Mouse (Mus musculus): ENCODE data around the gene Mrtfa. TPM values are rescaled to one million over a fixed set of nuclear protein-coding genes. Genes with fewer than 3 reads are reported as not detected.

The Mrtfa gene
- polyA plus RNA-seq, 1 experiment from 2014 or later, result 23.6 TPM

DNA sequence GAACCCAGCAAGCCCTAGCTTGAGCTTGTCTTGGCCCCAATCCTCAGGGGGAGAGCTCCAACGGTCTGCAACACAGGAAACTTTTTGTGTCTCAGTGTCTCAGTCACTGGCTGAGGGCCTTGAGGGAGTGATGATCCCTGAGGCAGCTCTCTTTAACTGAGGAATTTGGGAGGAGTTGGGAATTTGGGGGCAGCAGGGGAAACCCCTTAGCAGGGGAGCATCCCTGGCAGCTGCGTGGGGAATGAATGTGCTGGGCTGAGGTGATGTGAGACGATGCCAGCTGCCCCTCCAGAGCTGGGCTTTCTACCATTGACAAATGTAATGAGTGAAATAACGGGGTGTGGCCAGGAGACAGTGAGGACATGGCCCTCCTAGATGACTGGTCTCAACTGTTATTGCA lies 4.9 kb upstream of the Mrtfa start:
- Histone ChIP-seq H3K27me3 (no peaks in the 10 kb centered on the region), H3K27ac (no peak overlapping the region), H3K9me3 (no peaks in the 10 kb centered on the region), H3K4me1 (peaks cover 7% of the 10 kb centered on the region; the same call in 1 of the 2 replicates), H3K36me3 (no peaks in the 10 kb centered on the region), H3K4me3 (no peak overlapping the region), H3K4me2 (replicated peaks) (no peak overlapping the region), H3K9ac (no peak overlapping the region)
- 40% methylated on average over 4 of the region's 4 CpGs for WGBS
- no peak for ATAC-seq (ENCODE audit: insufficient number of reproducible peaks, insufficient read depth, low FRiP score, low TSS enrichment)

DNA sequence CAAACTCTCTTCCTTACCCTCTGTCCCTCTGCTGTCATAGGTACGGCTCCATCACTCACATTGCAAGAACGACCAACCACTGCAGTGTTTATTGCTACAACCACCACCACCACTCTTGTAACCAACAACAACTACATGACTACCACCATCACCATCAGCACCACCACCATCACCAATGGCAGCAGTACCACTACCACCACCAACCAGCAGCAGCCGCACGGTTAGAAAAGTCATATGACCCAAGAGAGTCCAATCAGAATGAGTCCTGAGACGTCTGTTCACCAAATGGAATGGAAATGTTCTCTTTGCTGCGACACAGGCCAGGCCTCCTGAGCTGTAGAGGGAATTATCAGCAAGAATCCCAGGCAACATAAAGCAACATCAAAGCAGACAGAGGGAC lies 4.2 kb upstream of the Mrtfa start:
- no peaks in the 10 kb centered on the region for H3K27me3 ChIP-seq
- H3K4me2 ChIP-seq (replicated peaks), result no peak overlapping the region
- no peaks in the 10 kb centered on the region for H3K36me3 ChIP-seq
- WGBS, result 90% methylated on average over 6 of the region's 6 CpGs
- no peak for ATAC-seq (ENCODE audit: insufficient number of reproducible peaks, insufficient read depth, low FRiP score, low TSS enrichment)
- no peaks in the 10 kb centered on the region for H3K9me3 ChIP-seq
- no peak overlapping the region for H3K27ac ChIP-seq
- no peak overlapping the region for H3K4me3 ChIP-seq
- no peak overlapping the region for H3K9ac ChIP-seq
- peaks cover 9% of the 10 kb centered on the region; the same call in 1 of the 2 replicates for H3K4me1 ChIP-seq

DNA sequence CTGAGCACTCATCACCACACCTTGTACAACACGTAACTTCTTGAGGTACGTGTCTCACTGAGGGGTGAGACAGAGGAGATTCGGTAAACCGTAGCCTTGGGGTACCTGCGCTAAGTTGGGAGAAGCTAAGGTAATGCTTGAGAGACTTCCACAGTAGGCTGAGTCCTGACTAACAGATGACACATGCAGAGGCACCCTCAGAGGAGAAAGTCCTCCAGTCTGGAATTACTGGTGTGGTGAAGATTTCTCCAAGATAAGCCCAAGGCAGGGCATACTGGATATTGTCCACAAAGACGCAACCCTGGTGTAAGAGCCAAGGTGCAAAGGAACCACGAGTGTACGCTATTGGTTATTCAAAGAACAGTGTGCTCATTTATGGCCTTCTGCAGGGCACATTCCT lies 2.3 kb upstream of the Mrtfa start:
- ATAC-seq (ENCODE audit: insufficient number of reproducible peaks, insufficient read depth, low FRiP score, low TSS enrichment), result no peak
- Histone ChIP-seq H3K27me3 (no peaks in the 10 kb centered on the region), H3K36me3 (no peaks in the 10 kb centered on the region), H3K4me3 (no peak overlapping the region), H3K4me2 (replicated peaks) (no peak overlapping the region), H3K9me3 (no peaks in the 10 kb centered on the region), H3K27ac (no peak overlapping the region), H3K4me1 (peaks cover 17% of the 10 kb centered on the region; the same call in 1 of the 2 replicates), H3K9ac (no peak overlapping the region)
- WGBS, result 90% methylated on average over 8 of the region's 8 CpGs

DNA sequence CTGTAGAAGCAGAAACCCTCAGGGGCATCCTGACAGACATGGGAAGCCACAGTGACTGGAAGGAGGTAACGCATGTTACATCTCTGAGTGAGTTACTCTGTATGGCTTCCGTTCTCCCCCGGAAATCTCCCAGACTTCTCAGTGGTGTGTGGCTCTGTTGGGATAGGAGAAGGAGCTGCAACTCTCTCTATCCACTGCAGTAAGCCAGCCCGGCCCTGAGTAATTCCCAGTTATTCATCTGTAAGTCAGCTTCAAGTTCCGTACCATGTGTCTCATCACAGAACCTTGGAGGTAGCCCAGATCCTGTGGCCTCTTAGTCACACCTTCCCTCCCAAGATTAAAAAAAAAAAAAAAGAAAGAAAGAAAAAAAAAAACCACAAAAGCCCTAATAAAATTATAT lies 1.8 kb upstream of the Mrtfa start:
- Histone ChIP-seq H3K9me3 (no peaks in the 10 kb centered on the region), H3K4me2 (replicated peaks) (no peak overlapping the region), H3K4me3 (no peak overlapping the region), H3K4me1 (peaks cover 17% of the 10 kb centered on the region; the same call in 1 of the 2 replicates), H3K27ac (no peak overlapping the region), H3K9ac (no peak overlapping the region), H3K36me3 (no peaks in the 10 kb centered on the region), H3K27me3 (no peaks in the 10 kb centered on the region)
- ATAC-seq (ENCODE audit: insufficient number of reproducible peaks, insufficient read depth, low FRiP score, low TSS enrichment), result no peak
- 67% methylated on average over 5 of the region's 5 CpGs for WGBS

DNA sequence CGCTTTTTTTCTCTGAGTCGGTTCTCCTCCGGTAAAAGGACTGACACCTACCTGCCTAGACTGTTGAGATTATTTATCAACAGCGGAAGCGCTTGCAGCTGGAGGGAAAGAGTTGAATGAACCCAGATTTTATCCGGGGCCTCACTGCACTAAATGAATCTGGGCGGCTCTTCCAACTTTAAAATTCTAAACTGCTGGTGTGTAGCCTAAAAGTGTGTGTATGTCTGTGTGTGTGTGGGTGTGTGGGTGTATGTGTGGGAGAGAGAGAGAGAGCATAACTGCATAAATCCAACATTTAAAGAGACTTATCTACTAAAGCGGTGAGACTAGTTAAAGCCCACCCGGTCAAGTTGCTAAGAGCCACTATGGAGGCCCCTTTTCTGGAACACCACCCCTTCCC lies 746 bp upstream of the Mrtfa start:
- Histone ChIP-seq H3K27me3 (no peaks in the 10 kb centered on the region), H3K4me3 (peak overlapping the region; percentile 85), H3K4me1 (peaks cover 17% of the 10 kb centered on the region; the same call in 1 of the 2 replicates), H3K36me3 (no peaks in the 10 kb centered on the region), H3K9ac (peak overlapping the region; percentile 48), H3K27ac (peak overlapping the region; percentile 51; the same call in 1 of the 2 replicates), H3K9me3 (no peaks in the 10 kb centered on the region), H3K4me2 (replicated peaks) (peak overlapping the region; percentile 93)
- ATAC-seq (ENCODE audit: insufficient number of reproducible peaks, insufficient read depth, low FRiP score, low TSS enrichment), result no peak
- WGBS, result 23% methylated on average over 9 of the region's 9 CpGs

DNA sequence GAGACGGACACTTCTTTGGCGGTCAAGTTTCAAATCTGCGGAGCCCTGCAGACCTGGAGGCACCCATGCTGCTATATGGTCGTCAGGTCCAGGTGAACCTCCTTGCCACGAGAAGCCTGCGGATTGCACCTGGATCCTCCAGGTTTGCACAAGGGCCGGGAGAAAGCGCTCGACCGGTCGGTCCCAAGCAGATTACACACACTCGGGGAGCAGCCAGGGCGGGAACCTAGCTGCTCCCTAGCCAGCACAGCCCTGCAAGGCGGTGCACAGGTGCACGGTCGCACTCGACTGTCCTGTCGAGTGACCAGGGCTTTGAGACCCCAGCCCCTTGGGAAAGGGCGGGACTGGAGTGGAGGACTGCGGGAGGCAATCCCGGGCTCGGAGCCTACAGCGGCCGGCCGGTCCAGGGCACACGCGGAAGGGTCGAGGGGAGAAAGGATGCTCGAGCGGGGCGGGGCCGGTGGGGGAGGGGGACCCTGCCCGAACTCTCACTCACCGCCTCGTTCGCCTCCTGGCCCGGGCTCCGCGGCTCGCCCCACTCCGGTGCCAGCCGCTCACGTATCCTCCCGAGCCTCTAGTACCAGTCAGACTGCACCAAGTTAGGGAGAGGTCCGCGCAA lies 437 bp downstream of the Mrtfa start:
- ATAC-seq (ENCODE audit: insufficient number of reproducible peaks, insufficient read depth, low FRiP score, low TSS enrichment), result peak; percentile 65
- H3K4me1 ChIP-seq, result peaks cover 17% of the 10 kb centered on the region; the same call in 1 of the 2 replicates
- peak overlapping the region; percentile 83 for H3K9ac ChIP-seq
- peak overlapping the region; percentile 93 for H3K4me2 ChIP-seq (replicated peaks)
- peak overlapping the region; percentile 85 for H3K4me3 ChIP-seq
- no peaks in the 10 kb centered on the region for H3K9me3 ChIP-seq
- H3K27me3 ChIP-seq, result no peaks in the 10 kb centered on the region
- no peaks in the 10 kb centered on the region for H3K36me3 ChIP-seq
- H3K27ac ChIP-seq, result no peak overlapping the region
- under 1% methylated on average over 44 of the region's 46 CpGs for WGBS

DNA sequence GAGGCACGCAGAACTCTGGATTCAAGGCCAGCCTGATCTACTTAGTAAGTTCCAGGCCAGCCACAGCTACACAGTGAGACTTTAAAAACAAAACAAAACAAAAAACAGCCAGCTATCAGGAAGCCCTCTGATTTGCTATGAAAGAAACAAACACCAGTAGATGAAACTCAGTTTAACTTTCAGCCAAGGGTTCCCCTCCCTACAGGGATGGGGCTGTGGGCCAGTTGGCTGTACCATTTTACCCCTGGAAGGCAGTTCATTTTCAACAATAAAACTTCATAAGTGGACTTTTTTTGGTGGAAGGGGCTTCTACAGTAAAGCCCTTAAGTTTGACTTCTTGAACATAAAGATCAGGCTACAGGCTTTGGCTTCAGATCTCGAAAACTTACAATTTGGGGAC lies 1.5 kb downstream of the Mrtfa start:
- no peak for ATAC-seq (ENCODE audit: insufficient number of reproducible peaks, insufficient read depth, low FRiP score, low TSS enrichment)
- 84% methylated on average over 2 of the region's 2 CpGs for WGBS
- H3K4me3 ChIP-seq, result no peak overlapping the region
- no peaks in the 10 kb centered on the region for H3K27me3 ChIP-seq
- no peaks in the 10 kb centered on the region for H3K36me3 ChIP-seq
- H3K9me3 ChIP-seq, result no peaks in the 10 kb centered on the region
- peak overlapping the region; percentile 93; the same call in 1 of the 2 replicates for H3K4me2 ChIP-seq (replicated peaks)
- peaks cover 17% of the 10 kb centered on the region; the same call in 1 of the 2 replicates for H3K4me1 ChIP-seq
- H3K27ac ChIP-seq, result no peak overlapping the region
- no peak overlapping the region for H3K9ac ChIP-seq

DNA sequence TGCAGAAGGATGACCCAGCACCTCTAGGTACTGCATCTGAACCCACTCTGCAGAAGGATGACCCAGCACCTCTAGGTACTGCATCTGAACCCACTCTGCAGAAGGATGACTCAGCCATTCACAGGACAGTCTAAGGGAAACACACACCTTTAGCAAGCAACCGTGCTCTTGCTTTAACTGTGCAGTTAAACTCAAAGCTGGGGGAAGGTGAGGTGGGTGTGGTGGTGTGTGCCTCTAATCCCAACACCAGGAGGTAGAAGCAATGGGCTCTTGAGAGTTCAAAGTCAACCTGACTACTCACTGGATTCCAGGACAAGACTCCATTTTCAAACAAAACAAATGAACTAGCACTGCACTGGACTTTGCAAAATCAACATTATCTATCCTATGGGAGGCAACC lies 5.6 kb downstream of the Mrtfa start:
- no peak overlapping the region for H3K9ac ChIP-seq
- peaks cover 9% of the 10 kb centered on the region; the same call in 1 of the 2 replicates for H3K4me1 ChIP-seq
- H3K36me3 ChIP-seq, result no peaks in the 10 kb centered on the region
- H3K9me3 ChIP-seq, result no peaks in the 10 kb centered on the region
- no peaks in the 10 kb centered on the region for H3K27me3 ChIP-seq
- H3K27ac ChIP-seq, result no peak overlapping the region
- no peak overlapping the region for H3K4me2 ChIP-seq (replicated peaks)
- ATAC-seq (ENCODE audit: insufficient number of reproducible peaks, insufficient read depth, low FRiP score, low TSS enrichment), result no peak
- no peak overlapping the region for H3K4me3 ChIP-seq
- 94% methylated on average over 1 of the region's 1 CpGs for WGBS

DNA sequence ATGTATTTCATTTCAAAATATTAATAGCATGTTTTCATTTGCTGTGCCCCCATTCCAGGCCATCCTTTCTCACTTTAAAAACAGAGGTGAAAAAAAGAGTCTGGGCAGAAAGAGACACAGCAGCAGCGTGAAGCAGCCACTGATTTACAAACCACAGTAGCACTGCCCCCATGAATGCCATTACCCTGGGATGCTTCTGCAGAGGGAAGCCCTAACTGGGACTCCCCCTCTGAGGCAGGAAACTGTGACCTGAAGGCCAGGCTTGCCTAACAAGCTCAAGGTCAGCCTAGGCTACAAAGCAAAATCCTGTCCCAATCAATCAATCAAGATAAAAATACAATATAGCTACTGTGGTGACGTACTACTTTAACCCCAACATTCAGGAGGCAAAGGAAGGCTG lies 9.3 kb downstream of the Mrtfa start:
- Histone ChIP-seq H3K27me3 (no peaks in the 10 kb centered on the region), H3K9me3 (no peaks in the 10 kb centered on the region), H3K36me3 (no peaks in the 10 kb centered on the region), H3K4me3 (no peak overlapping the region), H3K9ac (no peak overlapping the region), H3K27ac (no peak overlapping the region), H3K4me2 (replicated peaks) (no peak overlapping the region), H3K4me1 (no peaks in the 10 kb centered on the region)
- WGBS, result 53% methylated on average over 2 of the region's 2 CpGs
- ATAC-seq (ENCODE audit: insufficient number of reproducible peaks, insufficient read depth, low FRiP score, low TSS enrichment), result no peak

DNA sequence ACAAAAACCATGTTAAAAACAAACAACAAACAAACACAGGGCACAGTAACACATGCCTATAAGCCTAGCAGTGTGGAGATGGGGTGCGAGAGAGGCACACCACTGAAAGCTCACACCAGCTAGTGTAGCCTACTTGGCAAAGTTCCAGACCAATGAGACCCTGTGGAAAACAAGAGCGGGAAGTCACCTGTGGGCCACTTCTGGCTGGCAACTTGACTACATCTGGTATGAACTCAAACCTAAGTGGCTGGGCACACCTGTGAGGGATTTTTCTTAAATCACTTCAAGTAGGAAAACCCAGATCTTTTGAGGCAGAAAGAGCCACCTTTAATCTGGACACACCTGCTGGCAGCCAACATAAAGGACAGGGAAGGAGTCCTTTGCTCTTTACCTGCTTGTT lies 11.0 kb downstream of the Mrtfa start:
- ATAC-seq (ENCODE audit: insufficient number of reproducible peaks, insufficient read depth, low FRiP score, low TSS enrichment), result no peak
- Histone ChIP-seq H3K4me1 (no peaks in the 10 kb centered on the region), H3K27ac (no peak overlapping the region), H3K4me2 (replicated peaks) (no peak overlapping the region), H3K9ac (no peak overlapping the region), H3K4me3 (no peak overlapping the region), H3K9me3 (no peaks in the 10 kb centered on the region), H3K27me3 (no peaks in the 10 kb centered on the region), H3K36me3 (no peaks in the 10 kb centered on the region)
- 75% methylated on average over 2 of the region's 2 CpGs for WGBS

DNA sequence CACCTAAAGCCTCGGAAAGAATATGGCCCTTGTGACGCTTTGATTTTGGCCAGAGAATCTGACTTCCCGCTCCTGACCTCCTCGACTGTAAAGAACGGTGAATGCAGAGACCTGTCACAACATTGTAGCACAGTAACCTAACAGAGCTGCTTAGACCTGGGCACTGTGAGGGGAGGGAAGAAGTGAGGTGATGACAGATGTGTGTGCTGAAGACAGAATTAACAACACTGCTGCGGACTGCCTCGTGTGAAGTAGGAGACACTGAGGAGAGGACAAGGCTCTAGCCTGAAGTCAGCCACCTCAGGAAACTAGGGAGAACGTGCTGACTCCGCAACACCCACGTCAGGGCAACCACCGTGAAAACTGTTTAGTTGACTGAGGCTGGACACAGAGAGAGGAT lies 11.9 kb downstream of the Mrtfa start:
- Histone ChIP-seq H3K9me3 (no peaks in the 10 kb centered on the region), H3K27me3 (no peaks in the 10 kb centered on the region), H3K9ac (no peak overlapping the region), H3K4me1 (no peaks in the 10 kb centered on the region), H3K4me2 (replicated peaks) (no peak overlapping the region), H3K27ac (no peak overlapping the region), H3K4me3 (no peak overlapping the region), H3K36me3 (no peaks in the 10 kb centered on the region)
- ATAC-seq (ENCODE audit: insufficient number of reproducible peaks, insufficient read depth, low FRiP score, low TSS enrichment), result no peak
- WGBS, result 74% methylated on average over 11 of the region's 11 CpGs

DNA sequence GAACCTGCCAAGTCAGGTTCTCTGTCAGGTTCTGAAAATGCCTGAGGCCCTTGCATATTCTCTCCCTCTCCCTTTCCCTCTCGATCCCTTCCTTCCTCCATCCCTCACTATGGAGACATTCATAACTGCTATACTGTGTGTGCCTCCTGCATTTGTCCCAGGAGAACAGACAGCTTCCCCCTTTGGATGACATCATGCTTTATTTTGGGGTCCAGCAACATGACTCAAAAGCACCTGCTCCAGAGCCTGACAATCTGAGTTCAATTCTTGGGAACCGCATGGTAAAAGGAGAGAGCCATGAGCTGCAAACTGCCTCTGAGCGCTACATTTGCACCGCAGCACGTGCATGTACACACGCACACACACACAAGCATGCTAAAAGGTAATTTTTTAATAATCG lies 12.7 kb downstream of the Mrtfa start:
- no peak overlapping the region for H3K27ac ChIP-seq
- H3K4me1 ChIP-seq, result no peaks in the 10 kb centered on the region
- H3K27me3 ChIP-seq, result no peaks in the 10 kb centered on the region
- no peak overlapping the region for H3K4me2 ChIP-seq (replicated peaks)
- no peak overlapping the region for H3K9ac ChIP-seq
- no peaks in the 10 kb centered on the region for H3K9me3 ChIP-seq
- H3K4me3 ChIP-seq, result no peak overlapping the region
- WGBS, result 95% methylated on average over 7 of the region's 7 CpGs
- ATAC-seq (ENCODE audit: insufficient number of reproducible peaks, insufficient read depth, low FRiP score, low TSS enrichment), result no peak
- no peaks in the 10 kb centered on the region for H3K36me3 ChIP-seq
